Mouse (Mus musculus) thymus, postnatal 36 days (tissue): ENCODE measurements around the gene Tmco5.
"Not testable (repeated sequence)": the region's sequence is repeated elsewhere in the genome, so short reads cannot be mapped to it uniquely, and the experiment has no call there.

Experiments used
- DNase-seq, 2 experiments: peaks; one replicate each; pipeline ENCODE4 v3.0.0; 2022; ENCODE audit warnings: mixed read lengths in 2 of 2

Gene Tmco5

DNA sequence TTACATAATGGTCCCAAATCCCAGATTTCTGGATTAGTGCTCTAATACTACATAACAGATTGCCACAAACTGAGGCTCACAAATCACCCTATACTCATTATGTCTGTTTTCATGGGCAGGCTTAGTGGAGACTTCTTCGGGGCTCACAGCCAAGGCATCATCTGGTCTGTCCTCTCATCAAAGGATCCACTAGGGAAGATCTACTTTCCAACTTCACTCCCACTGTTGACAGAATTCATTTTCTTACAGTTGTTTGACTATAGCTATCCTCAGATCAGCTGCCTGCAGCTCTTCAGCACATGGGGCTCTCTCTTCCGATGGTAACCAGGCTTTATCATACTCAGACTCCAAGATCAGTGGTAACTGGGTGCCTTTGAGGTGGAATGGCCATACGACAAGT, 45.2 kb downstream of the Tmco5 start:
- DNase-seq: no peak

DNA sequence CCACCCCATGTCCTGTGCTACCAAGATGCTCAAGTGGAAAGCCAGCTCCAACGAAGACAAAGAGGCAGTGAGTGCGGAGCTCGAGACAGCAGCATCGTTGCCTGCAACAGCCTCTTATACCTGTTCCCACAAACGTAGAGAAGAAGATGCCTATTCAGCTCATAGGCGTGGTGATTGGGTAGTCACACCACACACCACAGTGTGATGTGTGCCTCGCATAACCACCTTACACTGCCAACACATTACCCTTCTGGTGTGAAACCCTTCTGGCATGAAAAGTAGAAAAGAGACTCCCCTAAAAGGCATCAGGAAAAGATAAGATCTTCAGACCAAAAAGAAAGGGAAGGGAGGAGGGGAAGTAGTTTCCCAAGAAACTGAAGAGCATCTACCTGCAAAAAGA, 45.8 kb downstream of the Tmco5 start:
- DNase-seq: no peak

DNA sequence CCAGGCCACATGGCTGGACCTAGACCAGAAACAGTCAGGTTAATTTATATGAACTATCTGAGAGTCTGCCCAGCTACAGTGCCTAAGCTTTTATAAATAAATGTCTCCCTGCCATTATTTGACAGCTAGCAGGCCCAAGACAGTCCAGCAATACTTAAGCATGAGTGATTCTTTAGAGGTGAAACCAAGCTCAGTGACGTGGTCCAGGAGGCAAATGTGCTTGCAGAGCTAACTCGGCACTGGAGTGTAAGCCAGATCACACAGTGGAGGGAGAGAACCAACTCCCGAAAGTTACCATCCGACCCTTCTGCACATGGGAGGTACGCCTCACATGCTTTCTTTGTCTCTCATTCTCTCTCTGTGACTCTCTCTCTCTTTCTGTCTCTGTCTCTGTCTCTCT, 46.7 kb downstream of the Tmco5 start:
- no peak for DNase-seq

DNA sequence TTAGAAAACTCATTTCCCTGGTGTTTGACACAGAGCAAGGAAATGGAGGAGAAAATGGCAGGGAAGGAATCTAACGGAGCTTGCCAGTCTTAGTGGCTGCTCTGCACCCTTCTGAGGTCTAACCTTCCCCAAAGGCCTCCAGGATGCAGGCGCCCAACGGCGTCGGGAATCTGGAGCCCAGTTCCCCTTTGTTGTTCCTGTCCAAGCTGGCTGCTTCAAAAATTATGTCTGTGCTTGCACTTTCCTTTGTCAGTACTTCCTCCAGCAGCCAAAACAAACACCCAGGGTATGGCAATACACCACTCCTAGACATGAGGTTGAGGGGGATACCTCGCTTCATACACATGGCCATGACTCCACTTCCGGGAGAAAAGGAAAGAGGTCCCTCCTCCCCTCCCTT, 53.7 kb downstream of the Tmco5 start:
- DNase-seq: no peak

DNA sequence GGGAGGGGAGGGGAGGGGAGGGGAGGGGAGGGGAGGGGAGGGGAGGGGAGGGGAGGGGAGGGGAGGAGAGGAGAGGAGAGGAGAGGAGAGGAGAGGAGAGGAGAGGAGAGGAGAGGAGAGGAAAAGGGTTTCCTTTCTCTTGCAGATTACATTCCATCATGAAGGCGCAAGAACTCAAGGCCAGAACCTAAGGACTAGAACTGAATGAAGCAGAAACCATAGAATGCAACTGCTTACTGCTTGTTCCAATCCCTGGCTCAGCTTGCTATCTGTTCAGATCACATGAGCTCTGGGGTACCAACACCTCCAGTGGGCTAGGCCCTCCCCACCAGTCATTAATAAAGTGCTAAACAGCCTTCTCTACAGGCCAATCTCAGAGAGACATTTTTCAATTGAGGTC, 55.7 kb downstream of the Tmco5 start:
- DNase-seq: not testable (repeated sequence)

DNA sequence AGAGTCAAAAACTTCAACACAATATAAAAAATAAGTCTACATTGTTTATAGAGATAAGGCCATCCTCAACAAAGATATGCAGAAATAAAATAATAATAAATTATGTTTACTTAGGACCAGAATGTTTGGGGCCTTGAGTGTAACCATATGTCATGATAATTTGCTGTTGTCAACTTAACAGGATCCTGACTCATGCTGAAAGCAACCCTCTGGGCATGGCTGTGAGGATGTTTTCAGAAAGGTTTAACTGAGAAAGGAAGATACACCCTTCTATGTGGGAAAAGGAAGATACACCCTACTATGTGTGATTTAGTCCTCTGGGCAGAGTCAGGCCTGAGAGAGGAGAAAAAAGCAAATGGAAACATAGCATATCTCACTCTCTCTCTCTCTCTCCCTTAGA, 56.3 kb downstream of the Tmco5 start:
- no peak for DNase-seq

DNA sequence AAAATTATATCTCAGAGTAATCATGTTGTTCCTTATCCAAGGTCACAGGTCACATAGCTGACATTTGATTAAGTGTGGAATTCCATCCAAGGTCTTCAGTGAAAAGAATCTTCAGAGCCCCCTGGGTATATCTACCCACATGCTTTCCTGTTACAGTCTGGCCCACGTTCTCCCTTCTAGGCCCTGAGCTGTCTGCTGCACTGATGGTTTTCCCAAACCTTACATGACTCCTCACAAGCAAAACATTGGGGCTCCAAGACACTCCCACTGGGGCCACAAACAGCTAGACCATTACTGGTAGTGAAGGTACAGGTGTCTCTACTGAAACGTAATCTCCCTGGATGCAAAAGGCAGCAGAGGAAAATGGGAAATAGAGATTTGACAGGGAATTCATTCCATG, 57.9 kb downstream of the Tmco5 start:
- no peak for DNase-seq

DNA sequence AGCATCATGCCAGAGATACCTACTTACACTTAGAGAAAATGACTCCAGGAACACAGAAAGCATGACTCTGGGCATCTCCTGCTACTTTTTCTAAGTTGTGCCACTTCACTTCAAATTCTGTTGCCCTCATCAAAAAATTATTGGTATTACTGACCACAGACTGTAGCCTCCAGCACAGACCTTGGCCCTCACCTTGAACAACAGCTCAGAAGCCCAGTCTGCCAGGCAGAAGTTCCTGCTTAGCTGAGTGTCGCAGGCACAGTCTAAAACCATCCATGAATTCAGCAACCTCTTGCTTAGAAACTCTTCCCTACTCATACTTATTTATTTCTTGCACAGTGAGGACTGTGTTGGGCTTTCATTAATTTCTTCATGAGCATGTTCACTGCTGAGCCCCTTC, 58.7 kb downstream of the Tmco5 start:
- no peak for DNase-seq

DNA sequence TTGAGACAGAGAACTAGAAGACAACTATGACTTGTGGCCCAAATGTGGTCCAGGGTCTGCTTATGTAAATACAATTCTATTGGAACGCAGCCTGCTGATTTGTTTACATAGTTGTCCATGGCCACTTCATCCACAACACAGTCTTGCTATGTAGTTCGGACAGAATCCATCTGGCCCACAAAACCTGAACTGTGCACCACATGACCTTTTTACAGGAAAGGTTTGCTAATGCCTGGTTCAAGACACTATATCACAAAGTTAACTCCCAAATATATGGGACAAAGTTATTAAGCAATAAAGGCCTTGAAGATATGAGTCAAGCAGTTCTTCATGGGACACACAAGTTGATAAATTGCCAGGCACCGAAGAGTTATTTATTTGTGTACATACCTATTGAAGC, 63.3 kb downstream of the Tmco5 start:
- DNase-seq: no peak
